Mouse (Mus musculus) forebrain, embryonic 12.5 days (tissue): Measurements from ENCODE around the gene Wrap53. TPM values are rescaled to one million over a fixed set of nuclear protein-coding genes. Genes with fewer than 3 reads are reported as not detected.

Experiments used
- ATAC-seq: fragments of 200-750 bp; cut with Nextera tagmentation; 2 replicates; pipeline ENCODE4 v1.8.0; 2017; ENCODE audit warnings: moderate TSS enrichment; ENCODE audit not compliant: low FRiP score
- H3K27ac ChIP-seq: fragments of 300-500 bp; sonication (generic); 2 replicates; pipeline ENCODE4 v1.5.1; 2016; ENCODE audit warnings: mild to moderate bottlenecking
- H3K27me3 ChIP-seq: fragments of 300-500 bp; sonication (generic); 2 replicates; pipeline ENCODE4 v1.6.1; 2016; ENCODE audit warnings: mild to moderate bottlenecking
- H3K36me3 ChIP-seq: fragments of 300-500 bp; sonication (generic); replicated peaks from 2 replicates; pipeline ENCODE4 v1.6.1; 2016; ENCODE audit warnings: mild to moderate bottlenecking
- H3K4me1 ChIP-seq: fragments of 300-500 bp; sonication (generic); 2 replicates; pipeline ENCODE4 v1.6.1; 2016
- H3K4me2 ChIP-seq: fragments of 300-500 bp; sonication (generic); 2 replicates; pipeline ENCODE4 v1.6.1; 2016; ENCODE audit warnings: mild to moderate bottlenecking, moderate library complexity
- H3K4me3 ChIP-seq: fragments of 300-500 bp; sonication (generic); replicated peaks from 2 replicates; pipeline ENCODE4 v1.5.1; 2016; ENCODE audit warnings: mild to moderate bottlenecking
- H3K9ac ChIP-seq: fragments of 300-500 bp; sonication (generic); 2 replicates; pipeline ENCODE4 v1.6.1; 2016; ENCODE audit warnings: mild to moderate bottlenecking
- H3K9me3 ChIP-seq: fragments of 300-500 bp; sonication (generic); 2 replicates; pipeline ENCODE4 v1.6.1; 2016
- WGBS: fragments of 180-500 bp; shearing (Covaris S2); methylation state at CpG from one replicate; pipeline ENCODE4 v1.1.7; 2016; 5-methylcytosine and 5-hydroxymethylcytosine counted together
- polyA plus RNA-seq: library from polyadenylated mRNA; unstranded; fragments of >200 nt; fragmentation: Nextera tagmentation; extraction: Ambion mirVana; gene quantifications from 2 replicates; pipeline ENCODE4 v1.2.1, GENCODE M21; 2016

The Wrap53 gene
- polyA plus RNA-seq, 1 experiment from 2014 or later = 36.0 TPM

- ATAC-seq = no peak
- no peak overlapping the region for H3K4me3 ChIP-seq
- 79% methylated on average over 4 of the region's 4 CpGs for WGBS
Observed at GRCm38 (mm10) chr11:69610899-69611298, 30.8 kb upstream of the Wrap53 start.

GRCm38 (mm10) chr11:69609416-69609815 is 29.4 kb upstream of the Wrap53 start:
- WGBS = 66% methylated on average over 7 of the region's 7 CpGs
- no peak for ATAC-seq
- Histone ChIP-seq H3K27ac (no peak overlapping the region), H3K4me2 (no peak overlapping the region), H3K4me3 (no peak overlapping the region), H3K9me3 (no peaks in the 10 kb centered on the region), H3K9ac (no peak overlapping the region), H3K27me3 (peaks cover 3% of the 10 kb centered on the region), H3K36me3 (no peaks in the 10 kb centered on the region), H3K4me1 (peaks cover 19% of the 10 kb centered on the region)

More at GRCm38 (mm10) chr11:69610899-69611298, 30.8 kb upstream of the Wrap53 start:
- peaks cover 1% of the 10 kb centered on the region; the same call in 1 of the 2 replicates for H3K27me3 ChIP-seq
- no peaks in the 10 kb centered on the region for H3K9me3 ChIP-seq
- H3K36me3 ChIP-seq = no peaks in the 10 kb centered on the region
- H3K27ac ChIP-seq = no peak overlapping the region
- no peak overlapping the region for H3K9ac ChIP-seq
- peaks cover 10% of the 10 kb centered on the region for H3K4me1 ChIP-seq
- no peak overlapping the region for H3K4me2 ChIP-seq

- no peak for ATAC-seq
- Histone ChIP-seq H3K27ac (no peak overlapping the region), H3K4me1 (peaks cover 21% of the 10 kb centered on the region), H3K4me3 (no peak overlapping the region), H3K36me3 (no peaks in the 10 kb centered on the region), H3K4me2 (no peak overlapping the region), H3K27me3 (peaks cover 10% of the 10 kb centered on the region), H3K9me3 (no peaks in the 10 kb centered on the region), H3K9ac (no peak overlapping the region)
- 87% methylated on average over 3 of the region's 3 CpGs for WGBS
Observed at GRCm38 (mm10) chr11:69608525-69608924, 28.5 kb upstream of the Wrap53 start.

- peaks cover 20% of the 10 kb centered on the region for H3K4me1 ChIP-seq
- no peak overlapping the region for H3K4me2 ChIP-seq
- H3K27ac ChIP-seq = no peak overlapping the region
- no peaks in the 10 kb centered on the region for H3K9me3 ChIP-seq
- H3K36me3 ChIP-seq = no peaks in the 10 kb centered on the region
- peaks cover 17% of the 10 kb centered on the region for H3K27me3 ChIP-seq
- H3K4me3 ChIP-seq = no peak overlapping the region
- WGBS = 84% methylated on average over 2 of the region's 2 CpGs
- no peak overlapping the region for H3K9ac ChIP-seq
- ATAC-seq = no peak
Observed at GRCm38 (mm10) chr11:69606832-69607231, 26.8 kb upstream of the Wrap53 start.

- Histone ChIP-seq H3K27ac (no peak overlapping the region), H3K9me3 (no peaks in the 10 kb centered on the region), H3K4me1 (peaks cover 20% of the 10 kb centered on the region), H3K36me3 (no peaks in the 10 kb centered on the region), H3K27me3 (peaks cover 17% of the 10 kb centered on the region), H3K4me3 (peak overlapping the region; percentile 60), H3K4me2 (peak overlapping the region; percentile 97), H3K9ac (no peak overlapping the region)
- ATAC-seq = no peak
- 55% methylated on average over 2 of the region's 2 CpGs for WGBS
Observed at GRCm38 (mm10) chr11:69606491-69606795, 26.4 kb upstream of the Wrap53 start.

GRCm38 (mm10) chr11:69605726-69606490 is 25.9 kb upstream of the Wrap53 start, which contains the start of gene Atp1b2:
Atp1b2 (minus strand) TSS chr11:69605942.
- WGBS = 2% methylated on average over 32 of the region's 32 CpGs
- H3K27me3 ChIP-seq = peaks cover 20% of the 10 kb centered on the region
- H3K9me3 ChIP-seq = no peaks in the 10 kb centered on the region
- H3K36me3 ChIP-seq = no peaks in the 10 kb centered on the region
- peak; percentile 92 for ATAC-seq
- peak within 1 kb of the TSS; percentile 50 for H3K27ac ChIP-seq
- H3K4me1 ChIP-seq = peaks cover 22% of the 10 kb centered on the region
- H3K4me2 ChIP-seq = peak within 1 kb of the TSS; percentile 97
- peak within 1 kb of the TSS; percentile 60 for H3K4me3 ChIP-seq
- peak within 1 kb of the TSS; percentile 75 for H3K9ac ChIP-seq

- ATAC-seq = peak; percentile 62
Observed at GRCm38 (mm10) chr11:69604795-69605664, 25.0 kb upstream of the Wrap53 start.

GRCm38 (mm10) chr11:69604347-69604746 is 24.3 kb upstream of the Wrap53 start:
- peaks cover 20% of the 10 kb centered on the region for H3K27me3 ChIP-seq
- peaks cover 36% of the 10 kb centered on the region for H3K4me1 ChIP-seq
- no peaks in the 10 kb centered on the region for H3K9me3 ChIP-seq
- ATAC-seq = no peak
- no peak overlapping the region for H3K27ac ChIP-seq
- no peaks in the 10 kb centered on the region for H3K36me3 ChIP-seq
- H3K4me3 ChIP-seq = peak overlapping the region; percentile 60
- H3K9ac ChIP-seq = peak overlapping the region; percentile 75
- H3K4me2 ChIP-seq = peak overlapping the region; percentile 97
- 64% methylated on average over 3 of the region's 3 CpGs for WGBS

More at GRCm38 (mm10) chr11:69604795-69605664, 25.0 kb upstream of the Wrap53 start:
- H3K4me2 ChIP-seq = peak overlapping the region; percentile 97
- no peaks in the 10 kb centered on the region for H3K9me3 ChIP-seq
- H3K4me3 ChIP-seq = peak overlapping the region; percentile 60
- H3K4me1 ChIP-seq = peaks cover 31% of the 10 kb centered on the region
- H3K27ac ChIP-seq = no peak overlapping the region; the same call in 1 of the 2 replicates
- H3K9ac ChIP-seq = peak overlapping the region; percentile 75
- H3K36me3 ChIP-seq = no peaks in the 10 kb centered on the region
- WGBS = under 1% methylated on average over 73 of the region's 73 CpGs
- H3K27me3 ChIP-seq = peaks cover 20% of the 10 kb centered on the region

GRCm38 (mm10) chr11:69603516-69603915 is 23.5 kb upstream of the Wrap53 start:
- 85% methylated on average over 8 of the region's 8 CpGs for WGBS
- Histone ChIP-seq H3K27me3 (peaks cover 20% of the 10 kb centered on the region), H3K36me3 (no peaks in the 10 kb centered on the region), H3K27ac (no peak overlapping the region), H3K9ac (no peak overlapping the region), H3K4me1 (peaks cover 36% of the 10 kb centered on the region), H3K4me3 (no peak overlapping the region), H3K4me2 (0 out of 2 replicates have a peak overlapping the region, but pooled peaks have one; percentile 97), H3K9me3 (no peaks in the 10 kb centered on the region)
- no peak for ATAC-seq

GRCm38 (mm10) chr11:69601768-69602167 is 21.7 kb upstream of the Wrap53 start:
- Histone ChIP-seq H3K27me3 (peaks cover 20% of the 10 kb centered on the region), H3K9ac (no peak overlapping the region), H3K4me2 (no peak overlapping the region), H3K9me3 (no peaks in the 10 kb centered on the region), H3K4me3 (no peak overlapping the region), H3K36me3 (no peaks in the 10 kb centered on the region), H3K27ac (no peak overlapping the region), H3K4me1 (peaks cover 36% of the 10 kb centered on the region)
- WGBS = 92% methylated on average over 3 of the region's 3 CpGs
- ATAC-seq = no peak

GRCm38 (mm10) chr11:69600098-69600497 is 20.0 kb upstream of the Wrap53 start:
- no peak overlapping the region for H3K4me3 ChIP-seq
- WGBS = 9% methylated on average over 6 of the region's 6 CpGs
- peak overlapping the region; percentile 29; the same call in 1 of the 2 replicates for H3K9ac ChIP-seq
- H3K4me1 ChIP-seq = peaks cover 29% of the 10 kb centered on the region
- peak overlapping the region; percentile 73 for H3K27ac ChIP-seq
- no peak for ATAC-seq
- H3K9me3 ChIP-seq = no peaks in the 10 kb centered on the region
- H3K4me2 ChIP-seq = peak overlapping the region; percentile 19
- peaks cover 20% of the 10 kb centered on the region for H3K27me3 ChIP-seq
- no peaks in the 10 kb centered on the region; the same call in 1 of the 2 replicates for H3K36me3 ChIP-seq

GRCm38 (mm10) chr11:69599436-69599835 is 19.4 kb upstream of the Wrap53 start:
- Histone ChIP-seq H3K4me1 (peaks cover 22% of the 10 kb centered on the region), H3K9ac (peak overlapping the region; percentile 29; the same call in 1 of the 2 replicates), H3K36me3 (no peaks in the 10 kb centered on the region; the same call in 1 of the 2 replicates), H3K9me3 (no peaks in the 10 kb centered on the region), H3K27ac (peak overlapping the region; percentile 53; the same call in 1 of the 2 replicates), H3K4me2 (no peak overlapping the region), H3K4me3 (no peak overlapping the region), H3K27me3 (peaks cover 17% of the 10 kb centered on the region)
- WGBS = 9% methylated on average over 9 of the region's 9 CpGs
- ATAC-seq = no peak
